Mouse (Mus musculus) left cerebral cortex, postnatal 36 days (tissue): ENCODE measurements around the gene Arhgap10. TPM values are rescaled to one million over a fixed set of nuclear protein-coding genes. Genes with fewer than 3 reads are reported as not detected.

Source experiments
- DNase-seq, 2 experiments: peaks; one replicate each; pipeline ENCODE4 v3.0.0; 2021 to 2022; ENCODE audit warnings: low spot score in 2 of 2, mixed read lengths in 1 of 2
- intact Hi-C: fragments of 180-260 bp; cut with DNase I; formaldehyde crosslinking; loops from one replicate; pipeline ENCODE4 v1.15.1; 2025
- total RNA-seq, 2 experiments: library from RNA; stranded (reverse); gene quantifications; 2 replicates each; pipeline ENCODE4 v1.2.3; 2021

The Arhgap10 gene
- 10 to 100 TPM; 34.5 to 36.9 TPM for total RNA-seq

DNA sequence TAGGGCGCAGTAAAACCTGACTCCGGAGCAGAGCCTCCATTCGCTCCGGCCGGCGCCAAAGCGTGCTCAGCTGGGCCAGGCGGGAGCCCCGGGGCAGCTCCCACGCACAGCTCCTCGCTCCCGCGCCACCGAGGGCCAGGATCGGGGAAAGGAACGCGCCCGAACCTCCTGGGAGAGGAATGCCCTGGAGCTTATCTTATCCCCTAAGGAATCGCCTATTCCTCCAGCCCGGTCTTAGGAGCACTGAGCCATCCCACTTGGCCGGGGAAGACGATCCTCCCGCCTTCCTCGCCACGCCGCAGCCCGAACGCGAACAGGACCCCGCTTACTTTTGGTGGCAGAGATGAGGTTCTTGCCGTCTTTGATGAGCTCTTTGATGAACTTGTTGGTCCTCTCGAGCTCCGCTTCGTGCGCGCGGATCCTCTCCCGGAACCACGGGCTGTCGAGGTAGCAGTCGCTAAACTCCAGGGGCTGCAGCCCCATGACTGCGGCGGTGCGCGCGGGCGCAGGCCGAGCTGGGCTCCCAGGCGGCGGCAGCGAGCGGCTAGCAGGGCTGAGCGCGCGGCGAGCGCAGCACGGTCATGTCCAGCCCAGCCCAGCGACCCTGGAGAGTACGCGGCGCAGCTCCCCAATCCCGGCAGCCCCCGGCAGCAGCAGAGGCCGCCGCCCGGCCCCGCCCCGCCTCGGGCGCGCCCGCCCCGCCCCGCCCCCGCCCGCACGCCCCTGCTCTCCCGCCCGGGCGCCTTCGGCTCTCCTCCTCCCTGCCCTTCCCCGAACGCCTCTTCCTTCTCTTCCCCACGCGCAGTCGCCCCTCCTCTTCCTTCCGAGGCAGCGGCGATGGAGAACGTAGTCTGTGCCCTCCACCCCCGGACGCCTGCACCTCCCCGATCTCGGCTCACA lies at the start of gene Arhgap10:
Gene Arhgap10 (minus strand): TSS at position 653 of the 900 bp plus-strand sequence.
- intact Hi-C loops, result loop anchor here (5.0 kb wide), 1 partner anchor 95 kb away; no protein-coding TSS in a partner anchor
- peak; percentile 54 to 68 for DNase-seq

DNA sequence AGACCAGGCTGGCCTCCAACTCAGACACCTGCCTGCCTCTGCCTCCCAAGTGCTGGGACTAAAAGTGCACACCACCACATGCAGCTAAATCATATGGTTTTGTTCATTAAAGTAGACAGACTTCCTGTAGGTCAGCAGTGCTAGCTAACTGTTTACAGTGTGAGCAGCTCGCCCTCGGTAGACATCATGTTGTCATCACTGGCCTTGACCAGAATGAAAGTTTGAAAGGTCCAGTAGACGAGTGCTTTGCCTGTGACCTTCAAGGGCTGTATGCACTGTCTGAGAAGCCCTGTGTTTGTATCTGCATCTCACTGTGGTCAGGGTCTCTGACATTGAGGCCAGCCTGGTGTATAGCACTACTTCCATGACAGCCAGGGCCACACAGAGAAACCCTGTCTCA lies 43.7 kb upstream of the Arhgap10 start:
- intact Hi-C loops, result no loop called here

DNA sequence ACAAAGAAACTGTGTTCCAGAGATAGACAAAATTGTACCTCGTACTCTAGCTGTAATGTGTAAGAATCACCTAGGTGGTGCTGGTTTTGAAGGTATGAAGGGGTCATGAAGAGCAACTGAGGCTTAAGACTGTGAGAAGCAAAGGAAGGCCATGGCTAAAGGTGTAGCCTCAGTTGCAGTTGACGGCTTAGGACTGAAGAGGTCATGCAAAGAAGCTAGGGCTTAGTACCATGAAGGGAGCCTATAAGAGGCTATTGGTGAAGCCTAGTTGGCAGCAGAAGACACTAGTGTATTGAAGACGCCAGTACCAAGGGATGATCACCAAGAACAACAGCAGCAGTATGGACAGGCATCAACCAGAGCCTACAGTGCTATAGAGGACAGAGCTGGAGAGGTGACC lies 34.7 kb upstream of the Arhgap10 start:
- no peak for DNase-seq
- intact Hi-C loops, result no loop called here

More for the DNA sequence above, 43.7 kb upstream of the Arhgap10 start:
- no peak for DNase-seq

DNA sequence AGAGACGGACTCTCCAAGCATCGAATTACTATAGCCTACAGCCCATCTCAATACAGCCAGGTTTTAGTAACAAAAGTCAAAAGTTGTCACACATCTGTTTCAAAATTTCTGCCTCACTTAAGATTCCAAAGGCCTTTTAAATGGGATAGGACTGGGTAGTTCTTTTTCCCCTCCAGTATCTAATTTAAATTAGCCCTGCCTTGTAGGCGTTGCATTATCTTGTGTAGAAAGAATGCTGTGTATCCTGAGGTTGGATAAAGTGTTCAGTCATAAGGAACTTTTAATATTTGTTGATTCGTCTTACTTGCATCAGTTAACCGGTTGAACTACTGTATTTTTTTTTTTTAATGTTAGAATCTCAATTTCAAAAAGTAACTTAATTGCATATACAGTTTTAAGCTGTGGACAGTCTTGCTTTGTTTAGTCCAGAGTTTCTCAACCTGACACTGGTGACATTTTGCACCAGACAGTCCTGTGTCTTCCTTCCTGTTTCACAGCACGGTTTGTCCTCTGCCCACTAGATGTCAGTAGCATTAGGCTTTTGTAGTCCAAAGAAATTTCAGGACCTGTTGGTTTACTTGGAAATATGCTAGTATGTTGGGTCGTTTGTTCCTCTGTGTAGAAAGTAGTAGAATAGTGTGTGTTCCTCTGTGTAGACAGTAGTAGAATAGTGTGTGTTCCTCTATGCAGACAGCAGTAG lies 32.3 kb upstream of the Arhgap10 start:
- no peak for DNase-seq
- intact Hi-C loops, result no loop called here

DNA sequence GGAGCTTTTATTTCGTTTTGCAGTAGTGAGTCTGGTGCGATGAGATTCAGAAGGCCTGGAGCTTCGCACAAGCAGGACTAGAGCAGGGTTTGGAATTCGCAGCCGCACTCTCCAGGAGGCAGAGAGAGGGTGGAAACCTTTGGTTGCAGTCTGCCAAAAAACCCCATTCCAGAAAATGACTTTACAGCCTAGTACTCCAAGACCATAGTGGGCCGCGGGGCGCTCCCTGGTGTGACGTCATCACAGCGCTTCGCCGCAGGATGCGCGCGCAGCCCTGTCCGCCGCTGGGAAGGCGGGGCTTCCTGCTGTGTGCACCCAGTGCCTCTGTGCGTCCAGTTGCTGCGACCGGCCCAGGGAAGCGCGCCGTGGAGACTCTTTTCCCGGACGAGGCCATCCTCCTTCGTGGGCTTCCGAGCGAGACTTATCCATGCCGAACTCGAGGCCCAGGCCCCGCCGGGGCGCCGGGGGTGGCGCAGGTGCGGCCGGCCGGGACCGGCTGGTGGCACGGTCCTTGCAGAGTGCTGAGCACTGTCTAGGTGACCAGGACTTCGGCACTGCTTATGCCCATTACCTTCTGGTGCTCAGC lies 31.5 kb upstream of the Arhgap10 start, which contains the start of gene Prmt9:
Gene Prmt9 (plus strand): TSS at position 277 of the 586 bp plus-strand sequence.
- intact Hi-C loops, result no loop called here
- peak; percentile 93 to 95 for DNase-seq

DNA sequence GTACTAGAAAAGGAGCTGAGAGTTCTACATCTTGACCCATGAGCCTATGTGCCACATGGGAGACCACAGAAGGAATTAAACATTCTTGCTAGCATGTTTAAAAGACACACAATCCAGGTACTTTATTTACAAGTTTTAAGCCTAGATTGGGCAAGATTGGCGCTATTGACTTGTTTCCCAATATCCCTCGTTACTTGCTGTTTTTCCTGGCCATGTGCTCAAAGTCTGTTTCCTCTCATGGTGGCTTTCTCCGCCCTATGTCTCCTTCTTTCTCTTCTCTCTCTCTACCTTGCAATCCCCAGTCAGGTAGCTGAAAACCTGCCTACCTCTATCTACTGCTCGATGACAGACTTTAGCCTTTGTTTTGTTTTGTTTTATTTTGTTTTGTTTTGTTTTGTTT lies 27.9 kb upstream of the Arhgap10 start:
- no peak for DNase-seq
- intact Hi-C loops, result no loop called here

DNA sequence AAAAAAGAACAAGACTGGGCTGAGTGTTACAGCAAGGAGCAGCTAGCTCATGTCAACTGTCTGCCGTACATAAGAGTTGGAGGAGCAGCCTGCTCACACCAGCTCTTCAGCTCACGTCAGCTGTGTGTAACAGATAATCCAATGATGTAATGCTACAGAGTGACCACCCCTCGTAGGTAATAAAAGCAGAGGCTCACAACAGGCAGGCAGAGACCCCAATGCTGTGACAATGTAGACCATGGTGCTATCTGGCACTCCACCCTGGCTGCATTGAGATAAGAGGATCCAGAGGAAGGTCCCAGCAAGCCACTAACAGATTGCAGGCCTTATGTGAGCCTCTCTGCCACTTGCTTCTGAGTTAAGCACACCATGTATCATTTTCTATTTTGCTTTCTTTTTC lies 26.7 kb upstream of the Arhgap10 start:
- intact Hi-C loops, result no loop called here
- no peak for DNase-seq

DNA sequence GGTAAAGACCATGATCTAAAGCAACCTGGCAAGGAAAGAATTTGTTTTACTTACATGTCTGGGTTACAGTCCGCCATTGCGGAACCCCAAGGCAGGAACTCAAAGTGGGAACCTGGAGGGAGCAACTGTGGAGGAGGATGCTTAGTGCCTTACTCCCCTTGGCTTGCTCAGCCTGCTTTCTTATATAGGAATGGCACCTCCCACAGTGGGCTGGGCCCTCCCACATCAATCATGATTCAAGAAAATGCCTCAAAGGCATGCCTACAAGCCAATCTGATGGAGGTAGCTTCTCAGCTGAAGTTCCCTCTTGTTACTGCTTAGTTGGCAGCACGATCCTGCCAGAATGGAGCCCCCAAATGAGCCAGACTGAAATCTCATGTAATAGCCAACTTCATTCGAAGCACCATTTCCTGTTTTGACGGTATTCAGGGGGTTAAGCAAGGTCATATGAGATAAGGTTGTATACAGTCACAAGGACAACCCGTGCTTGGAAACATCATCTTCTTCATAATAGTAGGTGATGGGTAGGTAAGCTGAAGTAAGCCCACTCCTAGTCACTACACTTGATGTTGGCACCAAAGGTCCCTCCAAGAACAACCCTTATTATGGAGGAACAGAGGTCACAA lies 25.5 kb upstream of the Arhgap10 start:
- intact Hi-C loops, result no loop called here

DNA sequence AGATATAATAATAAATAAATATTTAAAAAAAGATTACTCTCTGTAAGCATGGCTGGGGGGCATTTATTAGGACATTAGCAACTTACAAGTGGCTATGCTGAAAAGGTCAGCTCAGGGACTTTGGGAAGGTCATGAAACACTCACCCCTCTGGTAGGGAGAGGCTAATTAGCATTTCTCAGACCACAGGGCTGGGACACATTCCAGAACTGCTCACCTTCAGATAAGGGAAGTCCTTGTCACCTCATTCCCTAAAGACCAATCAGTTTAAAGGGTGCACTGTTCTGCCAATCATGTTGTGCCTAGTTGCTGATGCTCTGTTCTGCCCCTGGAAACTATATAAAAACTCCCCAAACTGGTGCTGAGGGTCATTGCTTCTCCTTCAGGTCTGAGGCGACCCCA lies 20.5 kb upstream of the Arhgap10 start:
- intact Hi-C loops, result no loop called here
- DNase-seq, result no peak

More for the DNA sequence above, 25.5 kb upstream of the Arhgap10 start:
- DNase-seq, result no peak

DNA sequence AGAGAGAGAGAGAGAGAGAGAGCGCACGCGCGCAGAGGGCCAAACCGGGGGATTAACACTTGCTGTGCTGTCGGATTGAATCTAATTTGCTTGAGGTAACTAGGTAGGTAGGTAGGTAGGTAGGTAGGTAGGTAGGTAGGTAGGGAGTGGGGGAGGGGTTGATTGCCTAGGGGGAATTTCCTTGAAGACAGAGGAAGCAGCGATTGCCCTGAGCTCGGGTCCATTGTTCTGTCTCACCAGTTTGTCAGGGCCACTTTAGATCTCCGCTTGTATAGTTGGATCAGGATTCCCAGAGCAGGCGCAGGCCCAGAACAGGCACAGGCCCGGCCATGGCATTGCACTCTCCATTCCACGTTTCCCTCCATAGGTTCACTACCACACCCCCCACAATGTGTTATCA lies 19.1 kb upstream of the Arhgap10 start:
- DNase-seq, result no peak
- intact Hi-C loops, result no loop called here

DNA sequence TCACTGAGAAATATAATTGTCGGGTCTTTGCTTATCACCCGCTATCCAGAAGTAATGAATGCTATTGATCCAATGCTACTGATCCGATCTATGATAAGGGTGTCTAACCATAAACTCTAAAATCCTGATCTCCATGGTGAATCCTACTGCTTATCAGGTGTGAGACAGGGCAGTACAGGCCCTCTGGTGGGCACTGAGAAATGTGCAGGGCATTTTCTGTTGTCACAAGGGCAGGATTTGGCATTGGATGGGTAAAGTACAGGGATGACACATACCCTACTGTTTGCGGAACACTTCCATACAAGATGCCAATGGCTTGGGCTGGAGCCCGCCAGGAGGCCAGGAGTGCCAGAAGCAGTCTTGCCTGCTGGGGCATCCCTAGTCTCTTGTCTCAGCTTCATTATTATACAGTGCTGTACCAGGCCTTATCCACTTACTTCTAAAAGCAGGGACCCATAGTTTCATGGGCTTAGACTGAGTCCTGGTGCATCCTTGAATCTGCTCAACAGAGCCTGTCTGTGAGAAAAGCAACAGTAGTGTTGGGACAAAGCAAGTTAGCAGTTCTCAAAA lies 17.4 kb upstream of the Arhgap10 start:
- intact Hi-C loops, result no loop called here

DNA sequence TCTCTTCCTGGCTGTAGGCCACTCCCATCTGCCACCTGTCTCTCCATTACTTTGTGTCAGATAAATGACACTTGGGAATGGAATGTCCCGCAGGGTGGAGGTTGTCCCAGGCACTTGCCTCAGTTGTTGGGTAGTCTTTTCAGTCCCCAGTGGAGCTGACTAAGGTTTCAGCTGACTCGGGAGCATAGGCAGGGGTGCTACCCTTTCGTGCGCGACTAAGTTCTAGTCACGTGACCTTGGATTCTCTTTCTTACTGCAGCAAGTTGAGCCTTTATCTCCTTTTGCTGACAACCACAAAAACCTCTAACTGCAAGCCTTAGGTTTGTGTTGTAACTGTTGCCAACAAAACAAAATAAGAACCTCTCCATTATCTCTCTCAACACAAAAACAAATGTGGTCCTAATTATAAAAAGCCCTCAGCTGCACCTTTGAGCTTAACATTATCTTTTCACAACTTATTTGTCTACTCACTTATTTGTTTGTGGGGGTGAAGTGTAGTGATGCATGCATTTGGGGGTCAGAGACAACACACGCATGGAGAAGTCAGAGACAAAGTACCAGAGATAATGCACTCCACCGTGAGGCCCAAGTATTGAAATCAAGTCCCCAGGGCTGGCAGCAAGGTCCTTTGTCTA lies 16.7 kb upstream of the Arhgap10 start:
- DNase-seq, result no peak
- intact Hi-C loops, result loop anchor here (5.0 kb wide), 1 partner anchor 112 kb away; no protein-coding TSS in a partner anchor

More for the DNA sequence above, 17.4 kb upstream of the Arhgap10 start:
- DNase-seq, result peak; percentile 26 to 47

DNA sequence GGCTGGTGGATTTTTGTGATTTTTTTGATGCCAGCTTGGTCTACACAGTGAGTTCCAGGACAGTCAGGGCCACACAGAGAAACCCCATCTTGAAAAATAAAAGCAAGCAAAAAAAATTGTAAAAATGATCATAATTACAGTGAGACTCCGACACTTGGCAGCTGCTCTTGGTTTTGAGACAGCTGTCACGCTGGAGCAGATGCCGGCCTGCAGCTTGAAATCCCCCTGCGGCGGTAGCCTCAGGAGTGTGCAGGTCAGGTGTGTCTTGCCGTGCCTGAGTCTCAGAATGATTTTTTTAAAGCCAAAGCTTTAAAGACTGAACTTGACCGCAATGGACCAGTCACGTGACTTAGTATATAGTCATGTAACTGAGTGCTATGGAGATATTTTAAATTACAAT lies 8.4 kb upstream of the Arhgap10 start:
- intact Hi-C loops, result no loop called here
- DNase-seq, result no peak

DNA sequence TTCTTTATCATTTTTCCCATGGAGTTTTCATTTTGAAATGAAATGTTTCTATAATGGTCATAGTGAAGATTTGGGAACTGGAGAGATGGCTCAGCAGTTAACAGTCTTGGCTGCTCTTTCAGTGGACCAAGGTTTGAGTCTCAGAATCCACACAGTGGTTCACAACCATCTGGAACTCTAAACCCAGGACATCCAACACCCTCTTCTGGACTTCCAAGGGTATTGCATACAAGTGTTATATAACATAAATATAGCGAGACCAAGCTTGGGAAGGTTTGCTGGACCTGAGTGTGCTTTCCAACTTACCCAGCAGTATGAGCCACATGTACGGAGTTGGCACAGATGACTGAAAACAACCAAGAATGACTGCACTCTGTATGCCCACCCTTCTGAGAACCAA lies 7.2 kb upstream of the Arhgap10 start:
- no peak for DNase-seq
- intact Hi-C loops, result no loop called here

DNA sequence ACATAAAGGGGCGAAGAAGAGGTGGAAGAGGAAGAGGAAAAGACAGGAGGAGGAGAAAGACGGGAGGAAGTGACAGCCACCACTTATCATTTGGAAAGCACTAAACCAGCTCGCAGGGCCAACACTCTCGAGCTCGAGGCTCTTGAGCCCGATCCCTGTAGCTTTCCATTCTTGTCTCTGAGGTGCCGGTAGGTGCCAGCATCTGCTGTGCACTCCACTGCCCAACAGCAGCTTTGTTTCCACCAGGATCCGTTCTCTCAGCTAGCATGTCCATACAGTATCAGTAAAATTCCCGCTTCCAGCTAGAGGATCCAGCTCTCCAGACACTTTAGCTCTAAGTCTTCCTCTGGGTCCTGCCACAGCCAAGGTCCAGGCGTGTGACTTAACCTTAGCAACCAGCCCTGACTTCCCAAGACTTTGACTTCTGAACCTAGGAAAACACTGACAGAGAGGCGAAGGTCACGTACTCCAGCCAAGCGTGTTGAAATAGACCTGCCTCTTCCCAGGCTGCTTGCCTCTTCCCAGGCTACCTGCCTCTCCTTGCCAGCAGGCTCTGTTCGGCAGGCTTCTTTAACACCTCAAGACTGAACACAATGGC lies 6.4 kb upstream of the Arhgap10 start:
- DNase-seq, result no peak
- intact Hi-C loops, result no loop called here

DNA sequence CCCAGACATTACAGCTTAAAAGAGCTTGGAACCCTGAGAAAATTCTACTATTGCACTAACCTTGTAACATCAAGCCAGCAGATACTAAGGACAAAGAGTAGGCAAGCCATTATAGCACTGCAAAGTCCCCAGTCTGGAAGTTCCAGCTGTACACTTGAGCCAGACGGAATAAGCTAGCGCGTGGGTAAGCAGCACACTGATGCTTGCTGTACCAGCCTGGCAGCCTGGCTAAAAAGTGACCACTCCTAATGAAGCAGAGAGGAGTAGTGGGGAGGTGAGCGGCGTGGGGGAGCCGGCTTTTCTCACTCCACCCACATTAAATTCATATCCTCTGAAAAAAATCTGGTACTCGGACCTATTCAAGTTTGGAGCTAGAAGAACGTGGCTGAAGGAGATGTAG lies 5.2 kb upstream of the Arhgap10 start:
- intact Hi-C loops, result no loop called here
- DNase-seq, result peak in 1 of 2 experiments; percentile 29

DNA sequence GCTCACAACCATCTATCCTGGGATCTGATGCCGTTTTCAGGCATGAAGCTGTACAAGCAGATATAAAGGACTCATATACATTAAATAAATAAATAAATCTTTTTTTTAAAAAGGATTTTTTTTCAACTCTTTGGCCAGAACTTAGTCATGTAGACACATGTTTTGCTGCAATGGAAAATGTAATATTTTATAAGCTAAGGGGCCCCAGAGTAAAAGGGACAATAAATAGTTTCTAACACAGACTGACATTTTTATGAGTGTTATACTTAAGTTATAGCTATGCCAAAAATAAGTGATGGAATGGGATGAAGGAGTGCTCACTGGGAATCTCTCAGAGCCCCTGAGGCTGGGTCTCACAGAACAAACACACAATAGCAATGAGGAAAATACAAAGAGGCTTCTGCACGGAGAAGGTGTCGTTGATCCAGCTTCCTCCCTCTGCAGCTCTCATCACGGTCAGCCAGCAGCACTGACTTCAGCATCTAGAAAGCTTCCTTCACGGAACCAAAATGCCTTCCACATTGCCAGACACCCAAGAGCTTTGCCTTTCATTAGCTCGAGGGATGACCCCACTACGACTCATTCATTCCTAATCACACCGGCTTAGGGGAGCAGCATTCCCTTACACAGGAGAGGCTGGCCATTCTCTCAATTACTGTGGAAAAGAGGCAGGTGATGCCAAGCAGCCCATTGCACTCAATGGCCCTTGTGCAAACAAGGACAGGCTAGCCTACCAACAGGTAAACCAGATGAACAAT lies 3.5 kb upstream of the Arhgap10 start:
- DNase-seq, result no peak
- intact Hi-C loops, result no loop called here

DNA sequence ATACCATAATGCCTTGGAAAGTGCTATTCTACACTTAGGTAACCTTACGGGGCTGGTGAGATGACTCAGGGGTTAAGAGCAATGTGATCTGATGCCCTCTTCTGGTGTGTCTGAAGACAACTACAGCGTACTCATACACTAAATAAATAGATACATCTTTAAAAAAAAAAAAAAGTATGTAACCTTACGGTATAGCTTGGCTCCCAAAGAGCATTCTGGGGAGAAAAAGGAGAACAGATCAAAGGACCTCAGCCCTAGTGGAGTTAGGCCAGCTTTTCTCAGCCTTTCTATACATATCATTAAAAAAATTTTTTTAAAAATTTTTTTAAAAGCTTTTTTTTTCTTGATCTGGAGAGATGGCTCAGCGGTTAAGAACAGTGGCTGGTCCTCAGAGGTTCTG lies 2.8 kb upstream of the Arhgap10 start:
- intact Hi-C loops, result no loop called here
- DNase-seq, result no peak
